Mouse (Mus musculus) G1E (cell line): ENCODE results near the gene Prkar2b.

Source experiments
- CTCF ChIP-seq: IDR thresholded peaks from 2 replicates; pipeline ENCODE4 v1.5.1; 2012; ENCODE audit warnings: low read depth, low read length, inconsistent platforms, mixed read lengths
- GATA1 ChIP-seq: IDR thresholded peaks from 2 replicates; pipeline ENCODE4 v1.6.1; 2012; ENCODE audit warnings: borderline replicate concordance, low read length, inconsistent platforms, mixed read lengths
- GATA2 ChIP-seq: IDR thresholded peaks from 2 replicates; pipeline ENCODE4 v1.6.1; 2012; ENCODE audit warnings: low read depth, low read length, inconsistent platforms, borderline replicate concordance
- POLR2AphosphoS5 ChIP-seq: IDR thresholded peaks from 2 replicates; pipeline ENCODE4 v1.6.1; 2012; ENCODE audit warnings: low read depth, low read length, inconsistent platforms; ENCODE audit not compliant: insufficient replicate concordance
- TAL1 ChIP-seq: conservative IDR thresholded peaks from 2 replicates; pipeline ENCODE4 v1.6.1; 2012; ENCODE audit warnings: low read depth, low read length, inconsistent platforms, mixed read lengths

GRCm38 (mm10) chr12:31916691-31917090 lies 144.4 kb downstream of the Prkar2b start:
- TF ChIP-seq CTCF (no peak), POLR2AphosphoS5 (no peak), GATA2 (no peak), GATA1 (no peak), TAL1 (no peak)
